Mouse (Mus musculus): ENCODE results near the gene Pycr1.
"Not testable (repeated sequence)": the region's sequence is repeated elsewhere in the genome, so short reads cannot be mapped to it uniquely, and the experiment has no call there.

Pycr1 gene

DNA sequence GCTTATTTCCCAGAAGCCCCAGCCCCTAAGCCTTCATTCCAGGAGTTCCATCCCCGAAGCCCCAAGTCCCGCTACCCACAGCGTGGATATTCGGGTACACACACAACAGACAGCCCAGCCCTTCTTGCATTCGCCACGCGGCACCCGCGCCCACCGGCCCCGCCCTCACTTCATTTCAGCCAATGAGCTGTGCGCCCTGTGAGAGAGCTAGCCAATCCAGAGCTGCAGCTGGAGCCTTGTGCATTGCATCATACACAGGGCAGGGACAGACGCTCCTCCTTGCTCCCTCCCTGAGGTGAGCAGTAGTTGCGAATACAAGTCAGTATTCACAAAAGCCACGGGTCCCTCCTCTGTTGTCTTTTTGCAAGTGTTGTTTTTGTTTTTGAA is at the start of gene Pycr1:
Gene Pycr1, minus strand, starts transcription at position 169 of the 387 bp plus-strand sequence.
- peak; percentile 100 for DNase-seq

DNA sequence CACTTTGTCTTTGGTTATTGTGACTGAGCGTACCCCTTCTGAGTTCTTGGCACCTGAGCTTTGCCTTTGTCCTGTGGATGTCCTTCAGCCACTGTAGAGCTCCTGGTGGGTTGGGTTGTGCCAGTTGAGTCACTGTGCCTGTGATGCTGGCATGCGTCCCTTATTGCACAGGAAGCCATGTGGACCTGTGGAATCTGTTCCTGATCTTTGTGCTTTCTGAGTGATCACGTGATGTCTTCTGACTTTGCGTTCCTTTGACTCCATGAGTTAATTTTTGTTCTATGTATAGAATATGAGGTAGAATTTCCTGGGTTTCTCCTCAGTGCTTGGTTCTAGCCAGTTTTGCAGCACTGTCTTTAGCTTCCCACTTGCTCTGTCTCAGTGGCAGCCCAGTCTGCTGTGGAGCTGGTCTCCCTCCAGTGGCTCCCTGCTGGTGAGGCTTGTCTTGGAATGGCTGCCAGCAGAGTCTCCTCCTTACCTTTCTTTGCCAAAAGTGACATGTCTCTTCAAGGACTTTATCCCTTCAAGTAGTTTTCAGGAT is 49.0 kb upstream of the Pycr1 start:
- DNase-seq, result no peak

DNA sequence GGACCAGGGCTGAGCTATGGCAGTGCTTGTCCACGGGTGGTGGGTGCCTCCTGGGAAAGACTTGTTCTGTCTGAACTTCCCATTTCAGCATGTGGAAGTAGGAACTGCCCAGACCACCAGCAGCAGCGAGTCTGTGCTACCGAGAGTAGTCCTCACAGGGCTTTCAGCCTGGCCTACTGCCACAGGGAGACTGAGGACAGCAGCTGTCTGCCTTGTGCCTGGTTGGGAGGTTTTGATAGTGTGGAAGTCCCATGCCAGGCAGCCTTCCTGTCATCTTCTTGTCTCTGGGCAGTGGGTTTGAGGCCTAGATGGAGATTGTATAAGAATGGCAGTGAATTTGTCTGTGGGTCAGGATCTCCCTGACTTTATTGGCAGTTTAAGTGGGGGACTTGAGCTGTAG is 45.8 kb upstream of the Pycr1 start:
- DNase-seq, result no peak

DNA sequence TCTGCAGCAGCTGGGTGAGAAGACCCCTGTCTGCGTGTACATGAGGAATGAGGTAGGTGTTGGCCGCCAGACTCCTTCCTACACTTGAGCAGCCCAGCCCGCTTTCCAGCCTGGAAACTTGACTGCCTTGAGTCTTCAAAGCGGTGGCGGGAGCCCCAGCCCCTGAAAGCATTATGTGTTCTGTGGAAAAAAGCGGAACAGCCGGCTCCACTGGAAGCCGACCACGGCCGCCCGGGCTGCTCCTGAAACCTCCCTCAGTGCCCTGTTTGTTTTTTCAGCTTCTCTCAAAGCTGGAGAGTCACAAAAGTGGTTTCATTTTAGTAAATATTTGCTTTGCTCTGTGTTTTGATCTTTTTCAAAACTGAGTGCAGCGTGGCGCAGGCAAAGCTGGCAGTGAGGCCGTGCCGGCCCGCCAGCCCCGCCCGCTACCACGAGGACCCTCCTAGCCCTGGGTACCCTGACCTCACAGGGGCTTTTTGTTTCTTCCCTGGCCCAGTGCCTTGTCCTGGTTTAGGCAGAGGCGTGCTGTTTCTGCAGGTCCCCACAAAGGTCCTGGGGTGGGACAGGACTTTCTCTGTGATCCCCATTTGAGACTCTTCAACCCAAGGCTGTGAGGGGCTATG is 43.2 kb upstream of the Pycr1 start:
- DNase-seq, result no peak

DNA sequence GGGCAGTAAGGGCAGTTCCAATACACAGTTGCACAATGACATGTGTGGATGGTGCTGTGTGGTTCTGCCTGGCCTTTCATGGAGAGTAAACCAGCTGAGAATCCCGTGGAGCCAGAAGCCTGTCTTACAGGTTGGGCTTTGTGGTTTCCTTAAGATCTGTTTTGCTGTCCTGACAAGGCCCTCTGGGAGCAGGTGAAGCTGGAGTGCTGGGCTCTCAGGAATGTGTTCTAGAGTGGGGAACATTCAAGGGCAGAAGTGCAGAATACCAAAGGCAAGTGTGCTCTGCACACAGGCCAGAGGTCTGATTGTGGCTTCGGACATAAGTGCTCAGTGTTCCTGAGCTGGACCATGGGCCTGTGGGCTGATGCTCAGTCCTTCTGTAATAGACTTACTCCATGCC is 41.1 kb upstream of the Pycr1 start:
- no peak for DNase-seq

DNA sequence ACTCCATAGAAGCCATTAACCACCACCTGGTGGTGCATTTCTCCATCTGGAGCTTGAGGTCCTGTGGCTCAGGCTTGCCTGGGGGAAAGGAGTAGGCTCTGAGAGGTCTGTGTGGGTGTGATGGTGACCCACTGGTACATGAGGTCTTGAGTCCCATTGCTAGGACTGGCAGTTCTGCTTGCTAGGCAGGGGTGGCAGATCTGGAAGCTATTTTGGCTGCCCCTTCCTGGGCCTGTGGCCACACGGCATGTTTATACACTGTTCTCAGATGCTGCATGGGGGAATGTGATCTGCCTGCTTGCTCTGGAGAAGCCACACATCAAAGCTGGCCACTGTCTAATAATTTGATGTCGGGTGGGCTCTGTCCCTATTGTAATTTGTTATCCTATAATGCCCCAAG is 40.5 kb upstream of the Pycr1 start:
- DNase-seq, result no peak

DNA sequence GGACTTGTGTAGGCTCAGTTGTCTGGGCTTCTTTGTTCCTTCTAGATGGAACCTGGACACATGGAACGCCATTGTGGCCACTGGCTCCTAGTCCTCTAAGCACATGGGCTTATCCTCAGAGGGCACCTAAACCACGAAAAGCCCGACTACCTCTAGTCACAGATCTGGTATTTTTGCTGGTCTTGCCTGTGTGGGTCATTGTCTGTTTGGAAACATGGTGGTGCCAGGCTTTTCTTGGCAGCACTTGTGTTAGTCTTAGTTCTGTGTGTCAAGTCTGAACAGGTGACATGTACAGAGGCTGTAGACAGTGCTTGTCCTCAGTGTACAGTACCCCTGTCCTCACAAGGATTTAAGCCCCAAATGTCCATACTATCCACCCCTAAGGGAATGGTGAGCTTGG is 40.0 kb upstream of the Pycr1 start:
- no peak for DNase-seq

DNA sequence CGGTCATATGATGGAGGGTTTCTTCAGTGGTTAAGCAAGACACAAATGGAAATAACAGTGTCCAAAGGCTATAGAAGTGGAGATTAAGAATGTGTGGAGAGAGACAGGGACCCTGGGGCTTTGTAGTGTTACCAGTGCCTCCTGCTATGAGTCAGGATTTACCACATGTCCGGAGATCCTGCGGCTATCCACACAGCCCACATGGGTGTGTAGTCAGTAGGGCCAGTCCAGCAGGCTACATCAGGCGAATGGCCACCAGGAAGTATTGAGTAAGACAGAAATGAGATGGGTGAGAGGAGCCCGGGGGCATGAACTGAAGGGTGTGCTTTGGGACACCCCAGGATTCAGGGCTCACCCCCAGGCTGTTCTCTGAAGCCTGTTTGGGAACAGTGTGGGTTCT is 39.1 kb upstream of the Pycr1 start:
- no peak for DNase-seq

DNA sequence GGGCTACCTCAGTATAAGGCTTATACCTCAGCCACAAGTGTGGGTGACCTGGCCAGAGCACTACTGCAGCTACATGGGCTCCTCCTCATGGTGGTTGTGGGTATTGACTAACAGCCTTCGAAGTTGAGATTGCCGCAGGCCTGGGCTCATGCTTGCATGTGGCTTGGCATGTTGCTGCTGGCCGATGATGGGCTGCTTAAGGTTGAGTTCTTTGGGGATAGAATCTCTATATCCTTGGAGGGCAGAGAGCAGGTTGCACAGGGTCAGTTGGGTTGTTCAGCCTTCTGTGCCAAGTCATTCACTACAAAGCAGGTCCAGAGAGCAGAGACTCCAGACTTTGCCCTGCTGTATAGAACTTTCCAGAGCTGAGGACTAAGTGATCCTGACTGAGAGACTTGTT is 36.3 kb upstream of the Pycr1 start:
- DNase-seq, result no peak

DNA sequence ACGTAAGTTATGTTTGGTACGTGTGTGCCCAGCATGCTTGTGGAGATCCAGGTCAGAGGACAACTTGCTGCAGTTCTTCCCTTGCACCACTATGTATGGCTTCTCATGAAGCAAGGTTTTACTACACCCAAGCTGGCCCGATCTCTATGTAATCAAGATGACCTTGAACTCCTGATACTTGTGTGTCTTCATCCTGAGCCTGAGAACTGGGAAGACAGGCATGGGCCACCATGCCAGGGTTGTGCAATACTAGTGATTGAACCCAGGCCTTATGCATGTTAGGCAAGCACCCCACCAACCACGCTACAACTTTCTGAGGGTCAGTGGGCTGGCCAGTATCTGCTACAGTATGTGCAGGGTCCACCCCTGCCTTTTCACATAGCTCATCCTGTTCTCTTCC is 33.4 kb upstream of the Pycr1 start:
- no peak for DNase-seq

DNA sequence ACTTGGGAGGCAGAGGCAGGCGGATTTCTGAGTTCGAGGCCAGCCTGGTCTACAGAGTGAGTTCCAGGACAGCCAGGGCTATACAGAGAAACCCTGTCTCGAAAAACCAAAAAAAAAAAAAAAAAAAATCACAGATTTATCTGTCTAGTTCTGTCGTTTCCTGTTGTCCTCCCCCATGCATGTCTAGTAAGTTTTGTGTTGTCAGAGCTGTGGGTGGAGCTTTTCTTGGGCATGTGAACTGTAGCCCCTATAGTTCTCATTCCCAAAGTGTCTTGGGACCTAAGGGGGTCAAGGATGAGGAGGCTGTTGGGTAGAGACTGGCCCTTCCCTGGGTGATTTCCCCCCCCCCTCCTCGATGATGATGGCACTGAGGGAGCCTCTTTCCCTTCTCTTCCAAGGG is 32.3 kb upstream of the Pycr1 start:
- not testable (repeated sequence) for DNase-seq

DNA sequence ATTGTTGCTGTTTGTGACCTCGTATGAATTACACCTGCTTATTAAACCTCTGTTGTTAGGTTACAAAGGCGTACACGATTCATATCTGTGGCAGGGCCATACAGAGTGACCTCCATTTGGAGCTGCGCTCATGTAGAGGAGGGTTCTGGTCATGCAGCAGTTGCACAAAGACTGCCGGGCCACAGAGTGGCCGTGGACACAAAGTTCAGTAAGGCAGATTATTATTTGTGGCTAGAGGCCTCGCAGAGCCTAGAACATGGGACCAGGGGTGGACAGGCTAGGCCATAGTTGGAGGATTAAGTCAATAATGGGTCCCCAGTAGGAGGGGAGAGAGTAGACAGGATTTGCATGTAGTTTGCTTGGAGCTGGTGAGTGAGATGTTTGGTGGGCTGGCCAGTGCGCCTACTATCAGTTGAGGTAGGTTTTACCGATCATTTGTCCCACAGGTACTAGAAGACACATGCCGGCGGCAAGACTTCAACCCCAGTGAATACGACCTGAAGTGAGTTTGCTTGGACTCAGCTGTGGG is 30.1 kb upstream of the Pycr1 start:
- no peak for DNase-seq

DNA sequence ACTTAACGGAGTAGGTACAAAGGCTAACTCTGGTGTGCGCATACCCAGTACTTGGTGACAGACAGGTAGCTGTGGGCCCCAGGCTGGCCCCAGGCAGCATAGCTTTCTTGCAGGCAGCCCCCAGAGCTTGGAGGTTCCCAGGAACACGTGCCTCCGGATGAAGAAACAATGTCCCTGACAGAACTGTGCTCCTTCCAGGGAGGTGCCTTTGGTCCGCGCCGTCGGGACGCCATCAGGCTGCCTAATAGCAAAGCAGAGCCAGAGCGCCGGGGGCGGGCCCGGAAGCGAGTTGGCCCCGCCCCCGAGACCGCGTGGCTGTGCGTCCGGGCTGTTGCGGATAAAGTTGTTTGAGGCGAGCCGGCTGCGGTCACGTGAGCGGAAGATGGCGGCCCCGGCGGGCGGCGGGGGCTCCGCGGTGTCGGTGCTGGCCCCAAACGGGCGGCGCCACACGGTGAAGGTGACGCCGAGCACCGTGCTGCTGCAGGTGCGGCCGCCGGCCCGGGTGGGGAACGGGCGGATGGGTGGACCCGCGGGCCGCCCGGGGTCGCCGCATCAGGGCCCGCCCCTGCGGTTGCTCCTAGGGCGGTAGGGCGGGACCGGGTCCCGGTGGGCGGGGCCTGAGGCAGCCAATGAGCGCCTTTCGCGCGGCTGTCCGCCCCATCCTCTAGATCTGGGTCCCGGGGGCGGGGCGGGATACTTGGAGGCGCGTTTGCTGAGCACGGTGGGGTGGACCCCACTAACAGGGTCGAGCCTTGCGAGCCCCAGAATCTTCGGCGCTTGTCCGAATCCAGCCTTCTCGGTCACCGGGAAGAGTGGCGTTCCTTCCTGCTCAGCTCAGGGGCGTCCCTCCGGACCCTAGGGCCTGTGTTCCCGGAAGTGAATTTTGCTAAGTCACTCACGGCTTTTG is 29.4 kb upstream of the Pycr1 start, which contains the start of gene Aspscr1:
Gene Aspscr1, plus strand, starts transcription at position 287 of the 907 bp plus-strand sequence.
- peak; percentile 100 for DNase-seq

DNA sequence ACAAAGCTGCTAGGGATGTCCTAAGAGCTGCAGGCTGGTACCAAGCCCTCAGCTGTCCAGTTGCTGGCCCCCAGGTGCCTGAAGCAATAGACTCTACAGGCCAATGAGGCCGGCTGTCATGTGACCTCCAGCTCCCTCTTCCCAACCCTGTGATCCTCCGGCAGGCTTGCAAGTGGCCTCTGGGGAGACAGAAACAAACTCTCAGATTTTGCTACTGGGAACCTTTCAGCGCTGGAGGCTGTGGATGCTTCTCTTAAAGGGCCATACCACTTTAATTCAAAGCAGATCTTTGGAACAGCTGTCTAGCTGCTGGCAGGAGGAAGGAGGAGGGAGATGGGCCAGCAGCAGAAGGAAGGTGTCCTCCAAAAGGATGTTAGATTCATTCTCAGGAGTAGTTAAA is 23.0 kb upstream of the Pycr1 start:
- DNase-seq, result peak; percentile 95

DNA sequence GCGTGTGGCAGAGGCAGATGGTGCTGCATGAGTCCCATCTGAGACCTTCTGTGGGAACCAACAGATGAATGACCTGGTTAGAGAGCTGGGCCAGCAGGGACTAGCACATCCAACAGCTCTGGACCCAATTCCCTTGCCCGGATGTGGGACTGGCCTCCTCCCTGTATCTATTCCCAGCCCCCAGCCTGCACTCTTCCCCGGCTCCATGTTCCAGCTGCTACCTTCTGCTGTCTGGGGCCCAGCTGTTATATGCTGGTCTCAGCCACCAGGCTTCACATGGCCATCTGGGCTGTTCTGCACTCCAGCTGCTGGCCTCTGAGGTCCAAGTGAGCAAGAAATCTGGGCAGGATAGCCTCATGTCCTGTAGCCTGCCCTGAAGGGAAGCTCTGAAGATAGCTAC is 21.8 kb upstream of the Pycr1 start:
- DNase-seq, result peak; percentile 99

DNA sequence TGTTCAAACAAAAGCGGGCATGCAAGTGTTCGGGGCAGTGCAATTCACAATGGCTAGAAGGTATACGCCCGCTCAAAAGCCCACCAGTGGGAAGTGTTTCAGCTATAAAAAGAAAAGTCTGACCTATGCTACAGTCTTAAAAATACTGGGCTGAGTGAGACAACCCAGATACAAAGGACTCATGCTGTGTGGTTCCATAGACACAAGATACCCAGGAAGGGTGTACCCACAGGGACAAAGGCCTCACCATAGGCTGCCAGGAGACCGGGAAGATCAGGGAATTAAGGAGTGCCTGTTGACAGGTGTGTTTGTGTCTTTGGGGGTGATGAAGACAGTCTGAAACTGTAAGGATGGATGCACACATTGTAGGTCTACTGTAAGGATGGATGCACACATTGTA is 20.1 kb upstream of the Pycr1 start:
- DNase-seq, result no peak

DNA sequence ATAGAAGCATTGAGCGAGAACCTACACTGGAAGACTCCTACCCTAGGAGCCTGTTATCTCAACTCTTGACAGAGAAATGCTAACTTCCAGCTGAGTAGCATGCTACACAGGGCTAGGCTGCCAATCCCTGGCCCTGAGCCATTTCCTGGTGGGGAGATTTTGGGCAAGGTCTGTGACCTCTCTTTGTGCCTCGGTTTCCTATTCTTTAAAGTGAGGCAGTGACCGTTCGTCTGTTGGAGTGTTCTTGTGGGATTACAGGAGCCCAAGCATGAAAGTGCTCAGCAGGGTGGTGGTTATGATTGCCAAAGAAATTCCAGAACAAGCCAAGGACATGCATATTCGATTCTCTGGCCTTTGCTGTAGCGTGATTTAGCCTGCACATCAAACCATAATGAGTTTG is 19.2 kb upstream of the Pycr1 start:
- no peak for DNase-seq

DNA sequence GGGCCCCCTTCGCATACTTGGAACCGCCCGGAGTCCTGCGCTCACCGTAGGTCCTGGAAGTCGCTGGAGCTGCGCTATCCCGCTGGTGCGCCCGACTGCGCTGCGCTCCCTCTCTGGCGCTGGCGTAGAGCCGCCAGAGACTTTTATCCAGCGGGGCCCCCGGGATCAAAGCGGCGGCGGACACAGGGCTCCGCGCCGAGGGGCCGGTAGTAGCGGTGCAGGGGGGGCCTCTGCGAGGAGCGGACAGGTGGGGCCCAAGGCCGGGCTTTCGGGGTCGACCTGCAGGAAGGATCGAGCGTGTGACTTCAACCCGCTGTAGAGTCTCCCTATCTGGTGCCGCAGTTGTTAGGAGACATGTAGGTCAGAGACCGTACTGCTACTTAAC is 17.5 kb upstream of the Pycr1 start, which contains the start of gene Notum:
Gene Notum, minus strand, starts transcription at position 100 of the 385 bp plus-strand sequence.
- DNase-seq, result no peak

DNA sequence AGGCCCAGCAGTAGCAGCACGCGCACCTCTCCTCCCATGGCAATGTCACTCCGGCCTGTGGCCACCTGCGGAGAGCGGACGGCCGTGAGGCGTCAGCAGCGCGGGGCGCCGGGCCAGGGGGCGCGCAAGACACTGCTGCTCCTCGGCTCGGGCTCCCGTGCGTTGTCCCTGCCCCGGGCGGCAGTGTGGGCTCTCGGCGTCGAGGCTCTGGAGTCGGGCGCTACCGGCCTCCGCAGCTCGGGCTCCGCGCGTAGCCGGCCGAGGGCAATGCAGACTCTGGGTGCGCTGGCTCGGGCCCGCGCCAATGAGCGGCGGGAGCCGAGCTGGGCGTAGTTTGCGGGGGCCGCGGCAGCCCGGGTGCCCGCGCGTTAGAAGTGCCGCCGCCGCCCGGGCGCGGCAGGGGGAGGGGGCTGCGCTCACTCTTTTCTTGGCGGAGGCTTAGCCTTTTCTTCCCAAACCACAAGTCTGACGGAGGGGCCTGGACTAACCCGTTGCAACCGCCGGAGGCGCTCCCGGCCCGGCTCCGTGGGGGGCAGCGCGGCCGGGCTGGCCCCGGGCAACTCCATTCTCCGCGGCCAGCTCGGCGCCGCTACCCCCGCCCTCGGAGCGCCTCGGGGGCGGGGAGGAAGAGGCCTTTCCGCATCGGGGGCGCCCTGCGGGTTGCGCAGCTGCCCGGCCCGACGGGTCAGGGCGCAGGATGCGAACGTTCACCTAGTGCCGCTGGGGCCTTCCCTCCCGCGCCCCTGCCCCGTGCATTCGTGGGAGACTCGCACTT is 16.9 kb upstream of the Pycr1 start:
- DNase-seq, result no peak

DNA sequence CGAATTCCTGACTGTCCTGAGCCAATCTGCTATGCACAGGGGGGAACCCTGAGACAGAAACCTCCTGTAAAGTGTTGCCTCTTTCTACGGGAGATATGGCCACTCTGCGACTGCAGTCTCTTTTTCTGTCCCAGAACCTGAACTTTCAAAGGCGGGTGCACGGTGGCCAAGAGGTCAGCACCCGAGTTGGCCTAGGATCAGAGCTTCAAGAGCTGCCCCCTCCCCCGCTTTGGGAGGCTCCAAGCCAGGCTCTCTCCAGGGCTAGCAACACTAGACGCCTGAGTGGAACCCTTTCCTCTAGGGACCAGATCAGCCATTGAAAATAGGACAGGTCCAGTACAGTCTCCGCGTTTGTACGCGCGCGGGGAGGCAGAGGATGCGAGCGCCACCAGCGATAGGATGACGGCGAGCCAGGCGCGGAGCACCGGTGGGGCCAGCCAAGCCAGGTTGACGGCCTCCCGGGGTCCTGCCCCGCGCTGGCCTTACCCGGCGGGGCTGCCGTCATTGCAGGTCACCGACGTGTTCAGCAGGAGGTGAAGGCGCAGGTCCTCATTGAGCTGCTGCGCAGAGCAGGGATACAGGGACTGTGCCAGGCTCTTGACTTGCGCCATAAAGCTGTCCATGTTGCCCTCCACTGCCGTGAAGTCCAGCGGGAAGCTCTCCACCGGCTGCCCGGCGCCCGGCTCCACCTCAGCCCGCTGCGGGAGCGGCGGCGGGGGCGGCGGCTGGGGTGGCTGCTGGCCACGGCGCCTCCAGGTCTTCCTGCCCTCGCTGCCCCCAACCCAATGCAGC is 16.1 kb upstream of the Pycr1 start:
- DNase-seq, result no peak

DNA sequence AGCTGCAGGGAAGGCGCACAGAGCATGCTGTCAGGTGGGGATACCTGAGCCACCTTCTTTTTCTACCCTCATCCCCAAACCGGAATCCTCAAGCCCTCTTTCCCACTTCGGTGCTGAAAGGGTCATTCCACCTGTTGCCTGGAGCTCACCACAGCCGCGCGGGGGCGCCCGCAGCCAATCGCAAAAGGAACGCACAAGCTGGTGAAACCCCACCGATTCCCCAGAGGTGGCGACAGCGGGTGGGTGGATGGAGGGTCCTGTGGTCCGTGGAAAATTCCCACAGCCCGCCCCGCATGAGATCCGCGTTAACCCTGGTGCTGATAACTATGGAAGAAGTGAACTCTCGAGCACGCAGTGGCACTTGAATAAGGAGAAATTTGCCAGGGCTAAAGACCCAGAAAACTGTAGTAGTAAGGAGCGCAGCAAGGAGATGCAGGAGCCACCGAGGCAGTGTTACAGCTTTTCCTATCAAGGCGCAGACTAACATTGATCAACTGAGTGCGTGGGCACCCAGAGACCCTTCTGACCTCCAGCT is 15.4 kb upstream of the Pycr1 start:
- peak; percentile 95 for DNase-seq

DNA sequence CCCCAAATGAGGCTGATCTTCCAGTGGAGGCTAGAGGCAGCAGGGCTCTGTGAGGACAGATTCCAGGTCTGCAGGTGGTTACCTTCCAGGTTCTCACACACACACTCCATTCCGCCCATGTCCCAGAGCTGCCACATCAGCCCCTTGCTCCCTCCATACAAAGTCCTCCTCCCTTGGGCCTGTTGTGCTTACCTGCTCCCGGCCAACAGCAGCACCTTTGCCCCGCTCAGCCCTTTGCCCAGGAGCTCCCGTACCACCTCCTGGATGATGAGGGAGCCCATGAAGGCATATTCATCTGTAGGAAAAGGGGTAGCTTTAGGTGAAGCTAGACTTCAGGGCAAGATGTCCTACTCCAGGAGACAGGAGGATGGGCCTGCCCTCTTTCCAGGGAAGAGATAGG is 13.7 kb upstream of the Pycr1 start:
- DNase-seq, result no peak
